Mouse (Mus musculus): ENCODE data around the gene Dapp1.
"Not testable (repeated sequence)": the region's sequence is repeated elsewhere in the genome, so short reads cannot be mapped to it uniquely, and the experiment has no call there.

Dapp1 gene

DNA sequence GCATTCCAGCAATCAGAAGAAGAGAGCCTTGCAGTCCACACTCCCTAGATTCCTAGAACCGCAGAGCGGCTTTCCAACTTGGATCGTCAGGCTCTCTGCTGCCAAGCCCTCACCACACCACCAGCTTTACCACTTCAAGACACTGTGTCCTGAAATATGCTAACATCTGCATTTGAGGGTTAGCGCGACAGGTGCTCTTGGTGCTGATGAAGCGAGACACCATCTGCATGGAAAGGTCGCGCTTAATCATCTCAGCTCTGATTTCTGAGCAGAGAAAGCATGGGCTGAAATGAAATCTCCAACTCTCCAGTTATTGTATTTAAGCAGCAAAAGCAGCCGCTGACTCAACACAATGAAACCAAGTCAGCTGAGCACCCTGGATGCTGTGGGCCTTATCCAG is 8.1 kb upstream of the Dapp1 start:
- DNase-seq (ENCODE audit: low spot score), result no peak

DNA sequence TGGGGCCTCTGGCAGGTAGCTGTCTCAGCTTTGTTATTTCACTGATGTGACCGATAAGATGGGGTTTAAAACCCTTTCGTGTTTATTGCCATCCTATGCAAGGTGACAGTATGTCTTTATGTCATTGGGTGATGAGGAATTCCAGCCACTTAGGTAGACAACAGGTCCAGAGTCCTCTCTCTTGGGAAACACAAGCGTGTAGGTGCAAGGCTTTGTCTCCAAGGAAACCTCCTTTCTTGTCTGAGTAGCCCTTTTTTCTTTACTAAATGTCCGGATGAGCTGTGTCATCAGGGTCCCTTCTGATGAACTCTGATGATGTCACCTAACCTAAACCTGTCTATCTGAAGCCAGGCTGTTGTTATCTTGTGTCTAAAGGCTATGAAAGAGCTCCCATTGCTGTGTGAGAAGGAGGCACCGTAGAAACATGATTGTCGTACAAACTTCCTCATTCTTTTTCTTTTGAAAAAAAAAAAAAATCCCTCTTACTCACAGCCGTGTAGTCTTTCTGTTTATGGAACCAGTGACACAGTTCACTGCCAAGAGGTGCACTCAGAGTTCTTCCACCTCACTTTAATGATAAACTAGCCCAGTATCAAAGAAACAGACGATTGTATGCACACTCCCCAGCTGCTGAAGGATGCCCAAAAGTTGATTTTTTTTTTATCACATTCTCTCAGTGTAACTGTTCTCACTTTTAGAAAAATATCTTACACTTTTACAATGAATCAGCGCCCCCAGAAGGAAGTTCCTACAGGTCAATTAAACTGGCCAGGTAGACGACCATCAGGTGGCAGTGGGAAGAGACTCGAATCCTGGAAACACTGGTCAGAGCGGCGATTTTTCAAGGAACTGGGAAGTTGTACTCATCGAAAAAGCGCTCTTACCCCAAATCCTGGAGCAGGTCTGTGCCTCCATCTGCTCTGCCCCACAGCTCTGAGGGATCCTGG is 637 bp downstream of the Dapp1 start:
- no peak for DNase-seq (ENCODE audit: low spot score)

DNA sequence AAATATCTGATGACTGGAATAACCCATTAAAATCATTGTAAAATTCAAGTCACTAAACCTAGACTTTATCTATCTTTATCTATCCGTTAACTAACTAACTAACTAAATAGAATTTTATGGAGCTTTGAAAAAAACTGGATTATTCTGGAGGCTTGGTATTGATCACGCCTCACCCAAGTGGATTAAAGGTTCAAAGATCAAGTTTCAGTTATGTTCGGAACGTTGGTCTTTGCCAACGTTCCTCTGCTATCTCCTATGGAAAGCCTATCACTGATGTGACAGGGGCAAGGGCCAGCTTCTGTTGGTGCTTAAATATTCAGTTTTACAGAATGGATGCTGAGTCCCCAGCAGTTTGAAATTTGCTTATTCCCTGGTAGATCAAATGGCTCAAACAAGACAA is 3.1 kb downstream of the Dapp1 start:
- no peak for DNase-seq (ENCODE audit: low spot score)

DNA sequence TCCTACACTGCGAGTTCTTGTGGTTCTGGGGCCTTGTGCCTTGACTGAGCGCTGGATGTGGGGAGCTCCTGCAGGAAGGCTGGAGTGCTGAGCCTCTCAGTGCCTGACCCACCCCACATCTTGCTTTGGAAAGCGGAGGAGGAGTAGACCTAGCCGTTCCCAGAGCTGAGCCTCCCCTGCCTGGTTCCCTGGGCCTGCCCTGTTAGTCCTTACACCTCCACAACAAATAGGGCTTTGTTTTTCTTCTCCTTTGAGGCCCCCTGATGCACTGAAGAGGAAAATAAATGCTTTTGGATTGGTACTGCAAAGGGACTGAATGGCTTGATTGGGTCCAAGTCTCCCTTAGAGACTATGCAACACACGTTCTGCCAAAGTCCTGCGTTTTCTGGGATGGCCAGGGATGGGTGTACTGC is 3.7 kb downstream of the Dapp1 start:
- no peak for DNase-seq (ENCODE audit: low spot score)

DNA sequence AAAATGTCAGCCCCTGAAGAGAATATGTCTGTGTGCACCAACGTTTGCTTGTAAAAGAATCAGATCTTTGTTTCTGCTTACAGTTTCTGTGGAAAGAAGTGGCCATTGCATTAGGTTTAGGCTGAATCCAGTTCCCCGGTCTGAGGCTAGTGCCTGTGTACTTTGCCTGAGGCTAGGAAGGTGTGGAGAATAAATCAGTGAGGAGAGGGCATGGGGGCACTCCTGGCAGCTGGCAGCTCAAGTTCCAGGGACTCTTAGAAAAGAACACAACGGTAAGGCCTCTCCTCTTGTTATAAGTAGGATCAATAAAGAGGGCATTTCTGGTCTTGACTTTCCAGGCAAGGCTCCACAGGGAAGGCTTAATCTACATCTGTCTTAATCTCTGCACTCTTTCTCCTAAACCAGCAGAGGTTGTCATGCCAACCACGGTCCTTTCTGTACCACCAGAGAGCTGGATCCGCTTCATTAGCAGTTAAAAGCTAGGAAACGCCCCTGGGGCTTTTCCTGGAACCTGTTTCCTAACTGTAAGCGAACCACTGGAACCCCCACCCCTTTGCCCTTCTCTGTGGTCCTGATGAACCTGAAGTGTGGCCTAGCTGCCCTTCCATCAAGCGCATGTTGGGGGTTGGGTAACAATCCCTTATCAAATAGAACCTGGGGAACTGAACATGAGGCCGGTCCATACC is 4.3 kb downstream of the Dapp1 start:
- DNase-seq (ENCODE audit: low spot score), result no peak

DNA sequence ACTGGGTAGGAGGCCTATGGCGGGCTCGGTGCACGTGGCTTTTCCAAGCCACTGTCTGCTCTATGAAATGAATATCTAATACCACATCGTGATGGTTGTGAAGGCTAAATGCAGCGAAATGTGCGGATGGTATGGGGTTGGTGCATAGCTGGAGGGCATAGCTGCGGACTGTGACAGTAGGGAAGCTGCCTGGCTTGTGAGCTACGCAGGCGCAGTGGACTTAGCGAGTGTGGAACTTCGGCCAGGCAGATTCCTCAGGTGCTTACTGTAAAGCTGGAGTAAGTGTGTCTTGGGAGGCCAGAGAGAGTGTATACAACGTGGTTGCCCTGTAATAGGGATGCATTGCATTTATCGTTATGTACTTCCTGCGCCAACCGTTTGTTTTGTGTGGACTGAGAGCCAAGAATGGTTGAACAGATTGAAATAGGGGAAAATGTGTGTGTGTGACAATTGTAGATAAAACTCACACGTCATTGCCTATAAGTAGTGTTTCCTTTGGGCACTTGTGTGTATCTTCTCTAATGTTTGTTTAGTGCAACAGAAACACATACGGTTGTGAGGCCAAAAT is 5.4 kb downstream of the Dapp1 start:
- DNase-seq (ENCODE audit: low spot score), result no peak

DNA sequence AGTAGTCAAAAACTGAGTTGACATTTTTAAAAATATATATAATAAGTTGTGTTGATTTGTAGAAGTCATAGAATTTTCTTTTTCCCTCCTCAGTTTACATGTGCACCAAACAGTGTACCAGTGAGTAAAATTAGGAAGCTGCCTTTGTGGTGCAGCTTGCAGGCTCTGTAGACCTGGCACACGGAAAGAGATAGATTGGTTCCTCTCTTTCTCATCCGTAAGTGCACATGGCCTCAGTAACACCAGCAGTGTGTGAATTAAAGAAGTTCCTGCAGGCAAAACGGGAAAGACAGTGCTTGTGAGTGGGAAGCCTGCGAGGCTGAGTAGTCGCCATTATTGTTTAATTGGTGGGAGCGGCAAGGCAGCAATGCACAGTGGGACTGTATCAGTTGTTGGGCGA is 5.9 kb downstream of the Dapp1 start:
- no peak for DNase-seq (ENCODE audit: low spot score)

DNA sequence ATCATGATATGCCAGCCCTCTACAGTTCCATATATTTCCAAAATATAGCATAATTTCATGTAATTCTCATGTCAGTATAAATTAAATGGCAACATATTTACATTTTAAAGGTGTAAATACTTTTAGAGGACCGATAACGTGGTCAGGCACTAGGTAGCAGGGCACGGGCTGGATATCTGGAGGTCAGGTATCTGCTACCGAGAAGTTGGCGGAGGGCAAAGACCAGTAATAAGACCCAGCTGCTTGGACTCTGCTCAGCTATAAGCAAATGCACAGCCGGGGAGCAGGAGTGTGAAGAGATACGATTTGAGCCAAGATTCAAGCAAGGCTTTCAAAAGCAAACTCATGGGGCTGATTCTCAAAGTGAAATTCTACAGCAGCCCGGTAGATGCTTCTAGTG is 7.0 kb downstream of the Dapp1 start:
- no peak for DNase-seq (ENCODE audit: low spot score)

DNA sequence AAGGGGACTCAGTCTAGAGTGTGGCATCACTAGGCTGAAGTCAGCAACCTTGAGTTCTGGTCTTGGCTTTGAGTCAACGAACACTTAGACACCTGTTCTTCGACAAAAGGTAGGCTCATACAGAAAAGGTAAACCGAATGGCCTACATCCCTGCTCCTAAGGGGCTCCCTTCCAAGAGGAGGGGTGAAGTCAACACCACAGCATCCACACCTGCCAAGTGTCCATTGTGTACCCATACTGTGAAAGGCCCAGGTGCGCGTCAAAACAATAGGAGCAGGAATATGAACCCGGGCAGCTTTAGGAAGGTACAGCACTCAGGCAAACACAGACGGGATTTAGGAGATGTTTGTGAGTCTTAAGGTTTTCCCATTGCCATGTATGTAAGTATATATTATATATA is 8.4 kb downstream of the Dapp1 start:
- no peak for DNase-seq (ENCODE audit: low spot score)

DNA sequence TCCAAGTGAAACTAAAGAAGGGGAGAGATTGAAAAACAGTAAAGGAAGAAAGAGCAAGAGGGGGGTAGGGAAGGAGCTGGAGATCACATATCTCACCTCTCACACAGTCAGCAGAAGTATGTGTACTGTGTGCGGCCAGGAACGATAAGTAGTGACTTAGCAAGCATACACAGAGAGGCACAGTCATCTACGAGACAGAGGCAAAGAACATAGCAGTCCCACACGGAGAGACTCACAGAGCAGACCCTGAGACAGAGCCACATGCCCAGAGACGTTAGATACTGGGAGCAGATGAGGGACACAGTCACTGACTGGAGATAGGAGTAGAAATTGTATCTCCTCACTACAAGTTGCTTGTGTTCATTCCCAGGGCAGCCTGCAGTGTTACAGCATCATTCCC is 9.1 kb downstream of the Dapp1 start:
- DNase-seq (ENCODE audit: low spot score), result no peak

DNA sequence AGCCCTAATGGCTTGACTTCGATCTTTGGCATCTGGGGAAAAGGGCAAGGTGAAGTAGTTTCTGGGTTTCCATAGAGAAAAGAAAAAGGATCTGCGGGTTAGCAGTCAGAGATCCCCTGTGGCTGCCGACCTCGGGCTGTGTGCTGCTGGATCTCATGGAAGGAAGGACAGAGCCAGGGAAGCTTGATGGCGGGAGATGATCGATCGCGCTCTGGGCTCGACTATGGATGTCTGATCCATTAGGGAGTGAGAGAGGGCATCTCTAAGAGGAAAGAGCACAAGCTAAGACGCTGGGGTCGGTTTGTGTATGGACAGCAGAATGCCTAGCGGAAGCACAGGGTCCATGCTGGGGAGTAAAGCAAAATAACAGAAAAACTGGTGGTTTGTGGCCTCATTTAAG is 11.4 kb downstream of the Dapp1 start:
- no peak for DNase-seq (ENCODE audit: low spot score)

DNA sequence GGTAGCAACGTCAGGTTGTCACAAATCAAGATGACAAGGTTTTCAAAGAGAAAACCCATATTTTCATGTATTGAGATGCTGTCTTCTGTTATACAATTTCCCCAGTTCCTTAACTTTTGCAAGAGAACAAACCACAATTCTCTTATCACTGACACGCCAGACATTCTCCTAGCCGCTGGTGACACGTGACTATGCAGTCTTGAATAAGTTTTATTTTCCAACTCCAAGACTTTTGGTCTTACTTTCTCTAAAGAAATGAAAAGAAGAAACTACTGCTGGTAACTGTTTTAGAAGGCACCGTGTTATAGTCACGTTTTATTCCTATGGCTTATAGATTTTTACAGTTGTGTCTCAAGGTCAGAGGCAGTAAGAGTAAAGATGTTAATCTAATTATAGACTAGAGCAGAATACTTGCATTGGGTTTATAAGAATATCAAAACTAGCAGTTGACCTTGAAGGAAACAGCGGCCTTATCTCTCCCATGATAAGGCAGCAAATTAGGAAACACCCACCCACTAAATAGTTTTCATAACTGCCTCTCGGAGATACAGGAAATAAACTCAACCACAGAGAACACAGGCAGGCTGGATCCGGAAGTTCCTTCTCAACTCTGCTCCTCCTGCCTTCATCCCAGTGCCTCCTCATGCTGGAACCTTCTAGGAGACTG is 12.4 kb downstream of the Dapp1 start:
- no peak for DNase-seq (ENCODE audit: low spot score)

DNA sequence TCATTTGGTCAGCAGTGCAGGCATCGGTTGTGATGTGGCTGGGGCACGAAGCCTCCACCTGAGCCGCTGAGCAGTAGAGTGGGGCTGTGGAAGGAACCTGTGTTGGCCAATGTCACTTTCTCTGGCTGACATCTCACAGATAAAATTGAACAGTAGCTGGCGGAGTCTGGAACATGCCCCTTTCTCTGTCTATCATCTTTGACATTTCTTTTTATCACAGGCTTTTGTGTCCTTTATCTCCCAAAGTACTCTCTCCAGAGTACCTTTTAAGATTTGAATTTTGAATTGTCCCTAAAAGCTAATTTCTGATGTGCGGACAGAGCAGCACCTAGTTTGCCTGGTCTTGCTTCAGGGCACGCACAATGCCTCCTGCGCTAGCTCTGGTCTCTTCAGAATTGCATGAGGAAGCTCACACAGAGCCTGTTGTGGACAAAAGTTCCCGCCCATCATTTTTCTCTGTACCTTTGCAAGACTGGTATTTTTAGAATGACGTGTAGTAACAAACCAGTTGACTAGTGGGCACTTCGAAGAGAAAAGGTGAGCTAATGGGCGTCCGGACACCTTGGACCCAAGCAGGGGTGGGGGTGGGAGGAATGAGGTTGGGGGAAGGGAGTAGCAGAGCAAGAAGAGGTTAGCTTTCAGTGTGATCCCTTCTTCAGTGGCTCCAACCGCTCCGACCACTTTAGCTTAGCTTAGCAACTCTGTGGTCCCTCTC is 13.1 kb downstream of the Dapp1 start:
- DNase-seq (ENCODE audit: low spot score), result no peak

DNA sequence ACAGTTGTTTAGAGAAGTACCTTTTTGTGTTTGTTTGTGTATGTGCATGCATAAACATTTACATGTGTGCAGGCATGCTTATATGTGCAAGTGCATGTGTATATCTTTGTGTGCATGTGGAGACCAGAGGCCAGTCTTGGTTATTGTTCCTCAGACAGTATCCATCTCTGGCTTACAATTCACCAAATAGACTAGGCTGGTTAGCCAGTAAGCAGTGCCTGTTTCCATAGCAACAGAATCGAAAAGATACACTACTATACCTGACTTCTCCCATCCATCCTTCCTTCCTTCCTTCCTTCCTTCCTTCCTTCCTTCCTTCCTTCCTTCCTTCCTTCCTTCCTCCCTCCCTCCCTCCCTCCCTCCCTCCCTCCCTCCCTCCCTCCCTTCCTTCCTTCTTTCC is 17.3 kb downstream of the Dapp1 start:
- not testable (repeated sequence) for DNase-seq (ENCODE audit: low spot score)

DNA sequence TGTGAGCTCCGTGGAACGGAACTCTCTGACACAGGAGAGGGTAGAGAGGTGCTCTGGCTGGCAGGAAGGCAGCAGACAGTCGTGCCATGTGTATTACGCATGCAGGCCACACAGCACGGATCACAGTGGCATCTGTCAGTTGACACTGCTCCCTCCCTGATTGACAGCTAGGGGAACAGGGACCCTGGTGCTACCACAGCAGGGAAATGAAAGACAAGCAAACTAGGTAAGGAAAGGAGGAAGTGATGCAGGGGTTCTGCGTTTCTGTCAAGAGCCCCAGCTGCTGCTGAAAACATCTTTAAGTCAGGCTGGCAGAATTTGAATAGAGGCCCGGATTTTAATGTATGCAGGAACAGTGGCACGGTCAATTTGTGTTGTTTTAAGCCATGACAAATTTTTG is 17.8 kb downstream of the Dapp1 start:
- DNase-seq (ENCODE audit: low spot score), result no peak

DNA sequence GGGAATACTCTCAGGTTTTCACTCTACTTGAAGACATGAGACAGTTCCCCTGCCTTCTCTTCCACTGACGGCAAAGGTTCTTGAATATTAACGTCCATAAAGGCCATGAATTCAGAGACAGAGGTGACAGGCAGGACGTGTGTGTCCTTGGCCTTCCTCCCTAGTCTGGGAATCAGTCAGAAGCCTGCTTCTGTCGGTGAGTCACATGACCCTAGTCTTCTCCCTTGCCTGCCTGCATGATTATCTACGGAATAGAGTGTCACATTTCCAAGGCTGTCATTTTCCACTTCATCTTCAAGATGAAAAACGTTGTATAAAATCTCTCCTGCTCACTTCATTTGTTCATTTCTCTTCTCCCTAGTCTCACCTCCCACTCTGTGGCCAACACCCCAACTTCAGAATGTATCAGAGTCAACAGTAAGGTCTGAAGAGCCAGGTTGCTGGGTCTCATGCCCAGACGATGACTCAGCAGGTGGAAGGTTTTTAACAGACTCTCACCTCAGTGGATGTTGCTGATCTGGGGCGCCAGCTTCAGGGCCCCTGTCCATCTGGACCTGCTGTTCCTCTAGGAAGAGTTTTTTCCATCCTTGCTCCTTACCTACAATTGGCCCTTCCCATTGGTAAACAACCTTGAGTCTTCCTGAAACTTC is 19.5 kb downstream of the Dapp1 start:
- no peak for DNase-seq (ENCODE audit: low spot score)

DNA sequence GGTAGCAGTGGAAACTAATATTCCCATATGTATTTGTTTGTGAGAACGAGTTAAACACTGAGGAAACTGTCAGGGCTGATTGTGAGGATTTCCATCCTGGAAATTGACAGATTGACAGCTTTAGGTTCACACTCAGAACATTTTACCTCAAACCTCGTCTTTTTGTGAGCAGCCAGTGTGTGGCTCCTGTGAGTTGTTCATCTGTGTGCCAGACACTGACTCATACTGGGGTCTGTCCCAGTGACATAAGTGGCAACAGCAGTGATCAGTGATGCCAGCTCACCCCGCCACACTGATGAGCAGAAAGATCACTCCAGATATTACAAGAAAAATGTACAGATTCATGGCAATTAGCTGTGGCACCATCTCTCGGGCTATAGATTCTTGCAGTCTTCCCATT is 21.9 kb downstream of the Dapp1 start:
- DNase-seq (ENCODE audit: low spot score), result no peak

DNA sequence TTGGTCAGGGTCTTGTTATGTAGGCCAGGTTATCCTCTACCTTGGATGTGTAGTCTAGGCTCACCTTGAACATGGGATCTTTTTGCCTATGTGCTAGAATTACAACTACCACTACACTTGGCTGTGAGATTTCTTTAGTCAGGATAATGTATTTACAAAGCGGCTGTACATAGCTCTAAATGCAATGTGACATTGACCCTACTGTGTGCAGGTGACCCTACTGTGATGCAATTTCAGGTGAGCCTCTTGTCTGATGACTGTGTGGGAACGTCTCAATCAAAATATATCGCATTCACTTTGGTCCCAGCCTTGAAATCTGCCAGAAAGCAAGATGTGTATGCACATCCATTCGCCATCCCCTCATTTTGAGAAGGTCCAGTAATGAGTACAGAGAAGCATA is 23.0 kb downstream of the Dapp1 start:
- DNase-seq (ENCODE audit: low spot score), result no peak

DNA sequence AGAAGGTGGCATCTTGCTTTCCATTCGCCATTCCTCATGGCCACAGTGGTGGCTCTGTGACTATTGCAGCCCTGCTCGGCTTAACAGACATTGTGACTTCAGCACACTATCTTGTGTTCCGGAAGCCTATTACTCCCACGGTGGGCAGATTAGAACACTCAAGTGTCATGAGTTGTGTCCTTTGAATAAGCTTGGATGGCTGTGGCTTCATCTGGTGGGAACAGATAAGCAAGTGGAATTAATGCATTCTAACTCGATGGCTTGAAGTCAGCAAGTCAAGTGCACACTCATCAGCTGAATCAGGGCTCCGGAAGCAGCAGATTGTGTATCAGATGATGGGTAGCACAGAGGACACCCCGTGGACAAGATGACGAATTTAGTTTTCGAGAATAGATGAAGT is 23.5 kb downstream of the Dapp1 start:
- DNase-seq (ENCODE audit: low spot score), result no peak

DNA sequence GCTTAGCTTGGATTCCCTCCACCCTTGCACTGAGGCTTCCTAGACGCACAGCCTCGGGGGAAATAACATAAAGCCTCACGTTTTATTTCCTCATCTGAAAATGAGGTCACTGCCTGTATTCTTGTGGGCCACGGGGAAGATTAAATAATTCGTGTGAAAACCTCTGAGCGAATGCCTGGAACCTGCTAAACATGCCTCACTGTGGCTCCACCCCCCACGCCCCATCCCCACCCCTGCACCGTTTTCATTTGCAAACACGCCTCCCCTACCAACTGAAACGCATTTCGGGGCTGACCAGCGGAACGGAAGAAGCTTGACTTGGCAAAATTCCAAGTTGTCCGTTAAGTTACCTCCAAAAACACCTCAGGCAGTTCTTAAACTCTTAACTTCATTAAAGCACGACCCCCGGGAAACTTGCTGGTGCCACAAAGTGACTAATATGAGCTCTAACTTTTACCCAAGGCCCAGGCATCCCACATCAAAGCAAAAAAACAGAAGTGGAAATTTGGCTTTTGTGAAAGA is 25.7 kb downstream of the Dapp1 start:
- no peak for DNase-seq (ENCODE audit: low spot score)

DNA sequence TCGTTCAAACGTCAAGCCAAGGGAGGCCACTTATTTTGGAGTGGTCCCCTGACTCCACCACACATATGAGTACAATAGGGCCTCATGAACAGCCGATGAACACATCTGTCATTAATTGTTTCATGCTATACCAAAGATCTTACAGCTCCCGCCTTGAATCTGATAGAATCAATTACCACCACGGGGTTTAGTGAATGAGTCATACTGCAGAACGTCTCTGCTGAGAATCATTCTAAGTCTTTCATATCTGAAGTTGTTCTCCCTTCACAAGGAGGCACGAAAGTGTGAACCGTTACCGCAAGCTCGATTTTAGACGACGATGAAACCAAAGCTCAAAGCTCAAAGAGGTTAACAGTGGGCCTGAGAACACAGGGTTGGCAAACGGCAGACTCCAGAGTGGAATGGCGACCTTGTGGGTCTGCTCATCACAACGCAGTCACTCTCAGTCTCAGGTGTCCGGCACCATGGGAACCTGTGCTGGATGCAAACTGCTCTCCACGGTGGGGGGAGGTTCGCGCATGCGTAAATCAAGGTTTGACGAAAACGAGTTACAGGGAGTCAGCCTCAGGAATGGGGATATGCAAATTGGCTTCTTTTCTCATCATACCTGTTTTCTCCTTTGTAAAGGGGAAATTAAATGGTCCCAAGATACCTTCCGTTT is 27.0 kb downstream of the Dapp1 start:
- no peak for DNase-seq (ENCODE audit: low spot score)

All from spleen, adult 12 weeks (tissue).